Mouse (Mus musculus): ENCODE results near the gene Frs2.

DNA sequence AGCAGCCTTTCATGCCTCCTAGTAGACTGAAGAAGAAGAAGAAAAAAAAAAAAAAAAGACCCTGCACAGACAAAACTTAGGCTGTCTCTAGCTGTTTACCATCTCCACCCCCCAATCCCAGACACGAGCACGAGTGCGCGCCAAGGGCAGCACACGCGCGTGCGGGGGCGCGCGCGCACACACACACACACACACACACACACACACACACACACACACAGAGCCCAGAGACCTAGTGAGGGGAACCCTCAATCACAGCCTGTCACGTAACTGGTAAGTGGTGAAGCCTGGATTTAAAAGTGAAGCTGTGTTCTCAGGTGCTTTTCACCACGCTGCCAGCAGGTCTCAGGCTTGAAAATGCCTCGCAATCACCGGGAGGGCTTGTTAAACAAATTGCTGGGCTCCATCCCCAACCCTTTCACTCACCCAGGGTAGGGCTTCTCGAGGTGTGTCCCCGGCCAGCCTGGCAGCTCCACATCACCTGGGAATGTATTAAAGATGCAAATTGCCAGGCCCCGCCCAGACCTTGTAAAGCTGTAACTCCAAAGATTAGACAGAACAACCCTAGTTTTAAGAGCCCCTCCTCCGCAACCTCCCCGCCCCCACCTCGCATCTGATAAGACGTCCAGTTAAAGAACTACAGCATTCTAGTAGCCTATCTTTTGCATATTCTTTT lies 1.7 kb upstream of the Frs2 start:
- no peak for TF ChIP-seq CTCF (IDR thresholded peaks at IDR 0.05; ENCODE audit: insufficient read depth, low read depth, low read length)
- no peak for TF ChIP-seq POLR2A (IDR thresholded peaks at IDR 0.05; ENCODE audit: insufficient read depth, low read depth, low read length)
